Mouse (Mus musculus): ENCODE results near the gene Pdcd2l. TPM values are rescaled to one million over a fixed set of nuclear protein-coding genes. Genes with fewer than 3 reads are reported as not detected.

The Pdcd2l gene
- polyA plus RNA-seq, 1 experiment from 2014 or later = 57.6 TPM

DNA sequence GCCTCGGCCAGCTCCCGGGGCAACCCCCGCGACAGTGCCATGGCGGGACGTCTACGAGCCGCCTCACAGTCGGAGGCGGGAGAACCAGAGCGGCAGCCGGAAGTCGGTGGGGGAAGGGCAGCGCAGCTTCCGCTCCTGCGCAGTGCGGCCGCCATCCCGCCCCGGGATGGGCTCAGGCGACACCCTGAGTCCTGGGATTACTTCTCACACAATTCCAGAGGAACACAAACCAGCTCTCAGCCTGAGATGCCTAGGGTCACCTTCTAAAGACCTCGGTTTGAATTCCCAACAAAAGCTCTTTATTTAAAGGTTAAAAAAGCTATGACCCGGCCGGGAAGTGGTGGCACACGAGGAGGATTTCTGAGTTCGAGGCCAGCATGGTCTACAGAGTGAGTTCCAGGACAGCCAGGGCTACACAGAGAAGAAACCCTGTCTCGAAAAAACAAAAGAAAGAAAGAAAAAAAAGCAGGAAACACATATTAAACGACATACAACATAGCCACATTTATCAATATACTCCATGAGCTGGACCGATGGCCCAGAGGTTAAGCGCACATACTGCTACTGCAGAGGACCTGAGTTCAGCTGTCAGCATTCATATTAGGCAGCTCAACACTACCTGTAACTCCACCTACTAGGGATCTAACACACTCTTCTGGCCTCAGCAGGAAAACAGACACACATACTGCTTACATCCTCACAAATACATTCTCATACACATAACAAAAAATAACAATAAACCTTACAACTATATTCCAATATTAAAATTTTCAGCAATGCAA, 27.8 kb downstream of the Pdcd2l start:
- Histone ChIP-seq H3K4me3 (peak overlapping the region; percentile 65), H3K36me3 (peaks cover 16% of the 10 kb centered on the region), H3K27ac (peak overlapping the region; percentile 85), H3K4me1 (peaks cover 11% of the 10 kb centered on the region), H3K9me3 (no peaks in the 10 kb centered on the region), H3K4me2 (peak overlapping the region; percentile 74), H3K27me3 (no peaks in the 10 kb centered on the region), H3K9ac (peak overlapping the region; percentile 86)
- WGBS = 10% methylated on average over 30 of the region's 30 CpGs
- ATAC-seq (ENCODE audit: borderline replicate concordance, extremely low read depth, low FRiP score, low TSS enrichment) = peak; percentile 95

DNA sequence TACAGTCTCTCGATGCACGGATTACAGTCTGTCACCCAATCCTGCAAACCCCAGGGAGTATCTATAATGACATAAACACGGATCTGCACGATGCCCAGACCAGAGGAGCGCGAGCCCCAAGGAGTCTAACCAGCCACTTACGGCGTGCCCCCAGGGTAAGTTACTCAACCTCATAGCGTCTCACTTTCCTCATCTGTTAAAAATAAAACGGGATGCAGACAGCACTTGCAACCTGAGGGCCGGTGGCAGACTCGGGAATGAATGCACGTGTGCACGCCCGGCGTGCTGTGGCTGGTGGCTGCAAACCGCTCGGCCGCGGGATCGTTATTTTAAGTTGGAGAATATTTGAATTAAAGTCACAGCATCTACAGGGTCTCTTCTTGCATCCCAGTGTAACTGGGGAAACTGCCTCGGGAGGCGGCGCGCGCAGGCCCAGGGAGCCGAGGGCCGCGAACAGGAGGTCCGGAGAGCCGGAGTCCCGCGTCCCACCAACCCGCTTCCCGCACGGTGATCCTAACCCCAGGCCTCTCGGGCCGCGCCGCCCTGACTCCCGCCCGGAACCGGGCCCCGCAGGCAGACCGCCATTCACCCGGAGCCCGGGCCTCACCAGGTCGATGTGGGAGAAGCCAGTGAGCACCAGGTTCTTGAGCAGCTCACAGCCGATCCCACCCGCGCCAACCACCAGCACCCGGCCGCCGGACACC, 28.5 kb downstream of the Pdcd2l start:
- ATAC-seq (ENCODE audit: borderline replicate concordance, extremely low read depth, low FRiP score, low TSS enrichment) = peak; percentile 41
- Histone ChIP-seq H3K27ac (peak overlapping the region; percentile 85), H3K4me3 (peak overlapping the region; percentile 65), H3K4me2 (peak overlapping the region; percentile 74), H3K36me3 (peaks cover 23% of the 10 kb centered on the region), H3K9me3 (no peaks in the 10 kb centered on the region), H3K27me3 (no peaks in the 10 kb centered on the region), H3K9ac (peak overlapping the region; percentile 86), H3K4me1 (peaks cover 11% of the 10 kb centered on the region)
- WGBS = under 1% methylated on average over 54 of the region's 54 CpGs

DNA sequence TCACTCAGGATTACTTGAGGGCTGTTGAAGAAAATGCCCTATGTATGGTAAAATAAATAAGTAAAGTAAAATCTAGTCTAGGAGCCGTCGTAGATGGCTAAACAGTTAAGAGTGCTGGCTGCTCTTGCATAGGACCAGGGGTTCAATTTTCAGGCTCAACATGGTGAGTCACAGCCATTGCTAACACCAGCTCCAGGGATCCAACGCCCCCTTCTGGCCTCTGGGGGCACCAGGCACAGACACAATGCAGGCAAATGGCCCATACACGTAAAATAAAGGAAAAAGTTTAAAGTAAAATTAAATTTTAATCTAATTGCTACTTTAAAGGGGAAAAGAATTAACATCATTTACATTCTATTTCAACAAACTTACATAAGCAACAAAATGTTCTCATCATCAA, 29.6 kb downstream of the Pdcd2l start:
- Histone ChIP-seq H3K4me1 (peaks cover 11% of the 10 kb centered on the region), H3K9me3 (no peaks in the 10 kb centered on the region), H3K4me2 (peak overlapping the region; percentile 26; the same call in 1 of the 2 replicates), H3K9ac (0 out of 2 replicates have a peak overlapping the region, but pooled peaks have one; percentile 19), H3K27me3 (no peaks in the 10 kb centered on the region), H3K36me3 (peaks cover 34% of the 10 kb centered on the region), H3K27ac (no peak overlapping the region), H3K4me3 (peak overlapping the region; percentile 5; the same call in 1 of the 2 replicates)
- no peak for ATAC-seq (ENCODE audit: borderline replicate concordance, extremely low read depth, low FRiP score, low TSS enrichment)
- WGBS = 40% methylated on average over 4 of the region's 4 CpGs

DNA sequence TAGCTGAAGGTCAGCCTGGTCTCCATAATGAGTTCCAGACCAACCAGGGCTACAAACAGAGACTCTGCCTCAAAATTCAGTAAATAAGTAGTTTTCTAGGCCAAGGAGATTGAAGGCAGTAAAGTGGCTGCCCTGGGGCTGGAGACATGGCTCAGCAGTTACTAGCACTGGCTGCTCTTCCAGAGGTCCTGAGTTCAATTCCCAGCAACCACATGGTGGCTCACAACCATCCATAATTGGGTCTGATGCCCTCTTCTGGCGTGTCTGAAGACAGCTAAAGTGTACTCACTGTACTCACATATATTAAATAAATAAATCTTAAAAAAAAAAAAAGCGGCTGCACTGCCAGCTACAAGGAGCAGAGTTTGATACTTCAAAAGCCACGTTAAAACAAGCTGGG, 30.5 kb downstream of the Pdcd2l start:
- peaks cover 43% of the 10 kb centered on the region for H3K36me3 ChIP-seq
- no peak for ATAC-seq (ENCODE audit: borderline replicate concordance, extremely low read depth, low FRiP score, low TSS enrichment)
- no peak overlapping the region for H3K4me2 ChIP-seq
- peaks cover 11% of the 10 kb centered on the region for H3K4me1 ChIP-seq
- H3K9me3 ChIP-seq = no peaks in the 10 kb centered on the region
- H3K4me3 ChIP-seq = no peak overlapping the region
- H3K27me3 ChIP-seq = no peaks in the 10 kb centered on the region
- no peak overlapping the region for H3K27ac ChIP-seq
- WGBS = 49% methylated on average over 3 of the region's 3 CpGs
- H3K9ac ChIP-seq = no peak overlapping the region

DNA sequence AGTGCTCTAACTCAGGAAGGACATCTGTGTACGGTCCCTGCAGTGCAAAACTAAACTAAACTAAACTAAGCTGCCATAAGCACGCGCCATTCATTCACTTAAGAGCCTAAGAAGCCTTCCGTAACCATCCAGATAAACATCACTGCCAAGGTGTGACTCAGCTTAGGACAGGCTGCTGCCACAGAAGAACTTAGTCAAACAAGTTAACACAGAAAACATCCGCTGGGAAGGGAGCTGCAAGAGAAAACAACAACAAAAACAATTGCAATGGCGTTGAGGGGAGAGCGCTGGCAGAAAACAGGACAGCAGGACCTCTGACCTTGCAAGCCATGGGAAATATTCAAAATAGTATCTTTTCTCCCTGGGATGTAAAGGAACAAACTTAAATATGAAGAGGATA, 31.8 kb downstream of the Pdcd2l start:
- Histone ChIP-seq H3K4me3 (no peak overlapping the region), H3K27ac (no peak overlapping the region), H3K27me3 (no peaks in the 10 kb centered on the region), H3K36me3 (peaks cover 54% of the 10 kb centered on the region), H3K4me2 (no peak overlapping the region), H3K9me3 (no peaks in the 10 kb centered on the region), H3K4me1 (peaks cover 11% of the 10 kb centered on the region), H3K9ac (no peak overlapping the region)
- 88% methylated on average over 7 of the region's 7 CpGs for WGBS
- no peak for ATAC-seq (ENCODE audit: borderline replicate concordance, extremely low read depth, low FRiP score, low TSS enrichment)

DNA sequence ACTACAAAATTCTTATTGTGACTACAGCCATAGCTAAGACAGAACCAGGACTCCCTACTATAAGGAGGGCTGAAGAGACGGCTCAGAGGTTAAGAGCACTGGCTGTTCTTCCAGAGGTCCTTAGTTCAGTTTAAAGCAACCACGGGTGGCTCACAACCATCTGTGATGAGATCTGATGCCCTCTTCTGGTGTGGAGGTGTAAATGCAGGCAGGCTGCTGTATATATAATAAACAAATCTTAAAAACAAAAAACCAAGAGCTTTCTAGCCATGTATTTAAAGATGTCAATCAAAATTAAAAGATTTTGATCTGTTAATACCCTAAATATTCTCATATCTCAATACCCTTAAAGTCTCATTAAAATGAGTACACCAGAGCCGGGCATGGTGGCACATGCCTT, 37.3 kb downstream of the Pdcd2l start:
- no peak overlapping the region for H3K4me3 ChIP-seq
- H3K27ac ChIP-seq = no peak overlapping the region
- no peaks in the 10 kb centered on the region for H3K4me1 ChIP-seq
- no peak overlapping the region for H3K9ac ChIP-seq
- no peaks in the 10 kb centered on the region for H3K9me3 ChIP-seq
- H3K27me3 ChIP-seq = no peaks in the 10 kb centered on the region
- WGBS = 93% methylated on average over 3 of the region's 3 CpGs
- no peak overlapping the region for H3K4me2 ChIP-seq
- no peak for ATAC-seq (ENCODE audit: borderline replicate concordance, extremely low read depth, low FRiP score, low TSS enrichment)
- peaks cover 96% of the 10 kb centered on the region for H3K36me3 ChIP-seq

DNA sequence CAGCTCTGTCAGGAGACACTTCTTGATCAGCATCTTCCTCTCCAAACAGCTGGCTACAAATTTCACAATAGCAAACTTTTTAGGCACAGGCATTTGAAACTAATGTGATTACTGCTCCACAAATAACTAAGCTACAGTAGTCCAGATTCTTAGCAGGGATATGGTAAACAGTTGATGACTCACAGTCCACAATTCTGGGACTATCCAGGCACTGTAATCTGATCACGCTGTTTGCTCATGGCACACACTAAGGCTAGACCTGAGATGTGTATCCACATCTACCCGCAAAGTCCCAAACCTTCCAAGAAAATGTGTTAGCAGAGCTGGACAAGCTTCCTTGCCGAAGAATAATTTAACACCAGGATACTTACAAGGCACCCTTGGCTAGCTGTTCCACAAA, 38.5 kb downstream of the Pdcd2l start:
- H3K27ac ChIP-seq = no peak overlapping the region
- H3K27me3 ChIP-seq = no peaks in the 10 kb centered on the region
- no peak overlapping the region for H3K9ac ChIP-seq
- H3K36me3 ChIP-seq = peaks cover 96% of the 10 kb centered on the region
- no peak overlapping the region for H3K4me3 ChIP-seq
- H3K4me1 ChIP-seq = no peaks in the 10 kb centered on the region
- H3K4me2 ChIP-seq = no peak overlapping the region
- H3K9me3 ChIP-seq = no peaks in the 10 kb centered on the region
- WGBS = 89% methylated on average over 3 of the region's 3 CpGs
- ATAC-seq (ENCODE audit: borderline replicate concordance, extremely low read depth, low FRiP score, low TSS enrichment) = no peak

DNA sequence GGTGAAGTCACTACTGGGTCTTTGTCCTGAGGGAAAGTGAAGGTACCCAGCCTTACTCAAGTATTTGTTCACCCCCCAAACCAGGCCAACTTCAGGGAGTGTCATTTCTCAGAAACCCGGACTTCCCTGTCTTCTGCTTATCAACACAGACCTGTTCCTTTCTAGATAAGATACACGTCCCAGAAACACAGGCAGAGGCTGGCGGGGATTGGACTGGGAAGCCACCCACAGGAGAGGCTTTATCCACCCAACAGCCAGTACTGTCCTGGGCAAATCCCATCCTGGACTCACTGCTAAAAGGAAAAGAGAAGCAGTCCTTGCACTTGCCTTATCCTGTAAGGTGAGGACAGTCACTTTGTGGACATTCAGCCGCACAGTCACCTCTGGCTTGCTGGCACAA, 49.3 kb downstream of the Pdcd2l start:
- no peak for ATAC-seq (ENCODE audit: borderline replicate concordance, extremely low read depth, low FRiP score, low TSS enrichment)
- no peak overlapping the region for H3K27ac ChIP-seq
- no peaks in the 10 kb centered on the region for H3K4me1 ChIP-seq
- 76% methylated on average over 4 of the region's 4 CpGs for WGBS
- no peaks in the 10 kb centered on the region for H3K9me3 ChIP-seq
- no peaks in the 10 kb centered on the region for H3K27me3 ChIP-seq
- no peak overlapping the region for H3K4me3 ChIP-seq
- peaks cover 98% of the 10 kb centered on the region for H3K36me3 ChIP-seq
- no peak overlapping the region for H3K9ac ChIP-seq
- no peak overlapping the region for H3K4me2 ChIP-seq

DNA sequence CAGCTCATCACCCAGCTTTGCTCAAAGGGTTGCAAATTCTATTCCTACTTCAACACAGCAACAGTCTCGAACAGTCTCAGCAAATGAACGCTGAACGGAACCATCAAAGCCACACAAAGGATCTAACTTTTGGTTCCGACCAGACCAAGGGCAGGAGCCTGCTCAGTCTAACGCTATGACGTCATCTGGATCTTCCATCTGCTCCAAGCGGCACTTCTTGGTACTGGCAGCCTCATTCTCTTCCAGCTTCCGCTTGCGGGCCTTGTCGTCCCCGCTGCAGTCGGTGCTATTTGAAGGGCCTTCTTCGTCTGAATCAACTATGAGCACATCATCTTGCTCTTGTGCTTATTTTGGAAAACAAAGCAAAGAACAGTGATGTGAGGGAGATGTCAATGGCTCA, 55.3 kb downstream of the Pdcd2l start:
- H3K4me2 ChIP-seq = no peak overlapping the region
- H3K9me3 ChIP-seq = no peaks in the 10 kb centered on the region
- no peaks in the 10 kb centered on the region for H3K27me3 ChIP-seq
- no peak overlapping the region for H3K4me3 ChIP-seq
- ATAC-seq (ENCODE audit: borderline replicate concordance, extremely low read depth, low FRiP score, low TSS enrichment) = no peak
- H3K36me3 ChIP-seq = peaks cover 63% of the 10 kb centered on the region
- H3K27ac ChIP-seq = no peak overlapping the region
- WGBS = 96% methylated on average over 13 of the region's 13 CpGs
- no peak overlapping the region for H3K9ac ChIP-seq
- H3K4me1 ChIP-seq = no peaks in the 10 kb centered on the region

DNA sequence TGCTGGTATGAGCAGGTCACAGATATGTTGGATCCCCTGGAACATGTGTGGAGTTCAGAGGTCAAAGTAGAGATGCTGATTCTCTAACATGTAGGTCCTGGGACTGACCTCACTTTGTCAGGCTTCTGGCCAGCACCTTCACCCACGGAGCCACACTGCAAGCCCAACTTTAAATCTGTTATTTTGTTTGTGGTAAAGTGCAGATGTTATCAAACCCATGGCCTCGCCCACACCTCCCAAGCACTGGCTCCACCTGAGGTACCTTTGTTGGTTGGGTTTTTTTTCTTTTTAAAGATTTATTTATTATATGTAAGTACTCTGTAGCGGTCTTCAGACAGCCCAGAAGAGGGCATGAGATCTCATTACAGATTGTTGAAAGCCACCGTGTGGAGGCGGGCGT, 57.0 kb downstream of the Pdcd2l start:
- no peaks in the 10 kb centered on the region for H3K4me1 ChIP-seq
- no peaks in the 10 kb centered on the region for H3K27me3 ChIP-seq
- no peak overlapping the region for H3K27ac ChIP-seq
- WGBS = 87% methylated on average over 6 of the region's 6 CpGs
- H3K4me3 ChIP-seq = no peak overlapping the region
- H3K4me2 ChIP-seq = no peak overlapping the region
- H3K9ac ChIP-seq = no peak overlapping the region
- H3K36me3 ChIP-seq = peaks cover 47% of the 10 kb centered on the region
- ATAC-seq (ENCODE audit: borderline replicate concordance, extremely low read depth, low FRiP score, low TSS enrichment) = no peak
- H3K9me3 ChIP-seq = no peaks in the 10 kb centered on the region
